Mouse (Mus musculus) layer of hippocampus, adult 11-12 months (tissue): ENCODE results near the gene Ciao2b.
"Not testable (repeated sequence)": the region's sequence is repeated elsewhere in the genome, so short reads cannot be mapped to it uniquely, and the experiment has no call there.

Source experiments
- DNase-seq: peaks from one replicate; pipeline ENCODE4 v3.0.0; 2022; ENCODE audit warnings: low spot score

The Ciao2b gene

DNA sequence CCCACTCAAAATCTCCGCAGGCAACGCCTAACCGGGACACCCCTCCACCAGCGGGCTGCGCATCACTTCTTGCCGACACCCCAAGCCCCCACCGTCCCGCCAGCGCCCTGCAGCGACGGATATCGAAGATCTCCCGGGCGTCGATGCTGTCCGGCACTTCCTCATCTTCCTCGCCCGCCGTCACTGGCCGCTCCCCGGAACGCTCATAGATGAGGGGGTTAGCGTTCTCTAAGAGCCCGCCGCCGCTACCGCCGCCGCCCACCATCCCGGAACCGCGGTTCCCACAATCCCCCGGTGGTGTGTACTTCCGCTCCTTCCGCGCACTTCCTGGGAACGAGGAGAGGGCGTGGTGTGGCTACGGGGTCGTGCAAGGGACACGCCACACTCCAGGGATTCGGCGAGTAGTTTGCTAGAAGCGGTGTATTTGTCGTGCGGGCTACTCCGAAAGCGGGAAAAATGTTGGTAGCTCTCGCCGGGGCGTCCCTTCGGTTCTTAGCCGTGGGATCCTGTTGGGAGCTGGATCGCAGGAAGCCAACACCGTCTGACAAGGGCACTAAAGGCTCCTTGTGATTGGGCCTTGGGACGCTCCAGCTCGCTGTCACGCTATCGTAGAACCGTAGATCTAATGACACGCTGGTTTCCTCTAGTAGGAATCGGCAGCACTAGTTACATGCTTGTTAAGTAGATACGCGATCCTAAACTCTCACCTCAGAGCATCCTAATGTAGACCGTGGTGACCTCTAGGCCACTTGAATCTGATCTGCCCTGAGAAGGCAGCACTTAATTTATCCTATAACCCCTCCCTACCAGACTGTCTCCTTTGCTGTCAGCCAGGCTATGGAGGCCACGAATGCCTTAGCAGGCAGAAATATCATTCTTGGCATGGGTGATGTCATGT, at the start of gene Ciao2b:
Gene Ciao2b (minus strand): TSS at position 540 of the 898 bp plus-strand sequence.
- DNase-seq: peak; percentile 87

DNA sequence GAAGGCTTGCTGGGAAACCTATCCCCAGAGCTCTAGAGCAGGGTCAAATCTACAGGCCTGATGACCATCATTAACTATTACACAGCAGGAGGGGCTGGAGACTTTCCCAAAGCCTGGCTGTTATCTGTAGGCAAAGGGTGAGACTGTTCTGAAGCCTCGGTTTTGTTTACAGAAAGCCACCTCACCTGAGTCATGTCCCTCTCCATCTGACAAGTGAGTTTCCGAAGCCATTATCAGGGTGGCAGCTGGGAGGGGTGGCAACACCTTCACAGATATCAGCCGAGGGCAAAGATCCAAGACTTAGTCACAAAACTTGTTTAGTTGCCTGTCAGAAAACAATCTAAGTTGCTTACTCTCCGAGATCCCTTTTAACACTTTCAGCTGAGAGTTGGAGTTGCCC, 46.7 kb upstream of the Ciao2b start:
- DNase-seq: no peak

DNA sequence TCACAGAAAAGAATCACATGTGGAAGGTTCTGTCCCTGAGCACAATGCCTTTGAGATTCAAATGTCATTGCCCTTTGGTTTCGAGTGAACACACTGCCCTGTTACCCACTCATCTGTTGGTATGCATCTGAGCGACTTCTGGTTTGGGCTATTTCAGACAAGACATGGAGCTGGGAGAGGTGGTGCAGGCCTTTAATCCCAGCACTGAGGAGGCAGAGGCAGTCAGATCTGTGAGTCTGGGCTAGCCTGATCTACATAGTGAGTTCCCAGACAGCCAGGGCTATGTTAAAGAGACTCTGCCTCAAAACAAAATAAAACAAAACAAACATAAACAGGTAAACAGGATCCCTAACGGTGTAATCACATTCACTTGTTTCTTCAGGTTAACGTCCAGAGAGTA, 13.8 kb upstream of the Ciao2b start:
- DNase-seq: no peak

DNA sequence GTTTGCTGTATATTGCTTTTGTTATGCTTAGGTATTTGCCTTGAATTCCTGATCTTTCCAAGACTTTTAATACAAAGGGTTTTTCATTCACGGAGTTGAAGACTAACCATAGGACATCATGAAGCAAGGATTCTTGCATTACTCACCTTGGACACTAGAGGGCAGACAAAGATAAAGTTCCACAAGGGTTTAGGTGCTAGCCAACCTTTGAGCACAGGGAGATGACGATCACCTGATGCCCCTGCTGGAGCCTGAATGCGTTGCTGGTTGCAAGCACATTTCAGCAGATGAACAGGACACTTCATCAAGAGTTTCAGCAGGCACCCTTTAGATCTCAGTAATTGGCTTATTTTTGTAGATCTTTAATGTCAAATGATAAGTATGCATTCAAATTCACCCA, 13.2 kb upstream of the Ciao2b start:
- peak; percentile 91 for DNase-seq

DNA sequence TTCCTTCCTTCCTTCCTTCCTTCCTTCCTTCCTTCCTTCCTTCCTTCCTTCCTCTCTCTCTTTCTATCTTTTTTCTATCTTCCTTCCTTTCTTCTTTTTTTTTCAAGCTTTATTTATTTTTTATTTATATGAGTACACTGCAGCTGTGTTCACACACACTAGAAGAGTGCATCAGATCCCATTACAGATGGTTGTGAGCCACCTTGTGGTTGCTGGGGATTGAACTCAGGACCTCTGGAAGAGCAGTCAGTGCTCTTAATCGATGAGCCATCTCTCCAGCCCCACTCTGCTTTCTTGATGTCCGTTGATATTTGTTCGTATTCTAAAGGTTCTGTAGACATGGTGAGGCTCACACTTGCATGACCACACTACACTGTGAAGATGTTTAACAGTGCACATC, 2.4 kb upstream of the Ciao2b start:
- not testable (repeated sequence) for DNase-seq

DNA sequence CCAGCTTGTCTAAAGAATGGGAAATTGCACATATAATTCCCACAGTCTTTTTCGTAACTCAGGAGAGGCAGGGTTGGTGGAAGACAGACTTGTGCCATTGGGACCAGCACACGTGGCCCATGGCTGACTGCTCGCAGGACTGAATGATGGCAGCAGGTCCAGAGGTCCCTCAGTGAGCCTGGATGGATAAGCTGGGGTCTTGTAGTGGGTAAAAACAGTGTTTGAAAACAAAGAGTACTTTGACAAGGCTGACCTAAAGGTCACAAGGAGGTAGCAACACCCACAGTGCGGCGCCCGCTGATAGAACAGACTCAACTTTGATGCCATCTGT, 524 bp upstream of the Ciao2b start:
- DNase-seq: no peak

DNA sequence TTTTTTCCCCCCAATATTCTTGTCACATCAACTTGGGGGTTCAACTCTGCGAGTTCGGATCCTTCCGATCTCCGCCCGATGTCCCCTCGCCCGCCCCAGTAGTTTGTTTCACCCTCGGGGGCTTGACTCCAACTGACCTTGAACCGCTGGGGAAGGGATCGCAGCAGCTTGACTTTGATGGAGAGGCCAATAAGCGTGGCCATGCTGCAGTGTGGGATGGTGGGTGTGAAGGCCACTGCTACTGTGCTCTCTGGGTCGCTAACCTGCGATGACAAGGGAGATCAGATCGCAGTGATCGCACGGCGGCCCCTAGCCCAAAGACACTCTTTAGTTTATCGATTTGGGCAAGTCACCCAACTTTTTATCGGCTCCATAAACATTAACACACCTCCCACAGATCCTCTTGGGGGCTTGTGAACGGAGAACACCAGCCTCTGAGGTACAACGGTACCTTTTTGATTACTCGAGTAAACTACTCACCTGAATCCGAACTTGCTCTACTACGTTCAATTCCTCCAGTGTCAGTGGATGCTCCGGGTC, 864 bp downstream of the Ciao2b start:
- DNase-seq: no peak

DNA sequence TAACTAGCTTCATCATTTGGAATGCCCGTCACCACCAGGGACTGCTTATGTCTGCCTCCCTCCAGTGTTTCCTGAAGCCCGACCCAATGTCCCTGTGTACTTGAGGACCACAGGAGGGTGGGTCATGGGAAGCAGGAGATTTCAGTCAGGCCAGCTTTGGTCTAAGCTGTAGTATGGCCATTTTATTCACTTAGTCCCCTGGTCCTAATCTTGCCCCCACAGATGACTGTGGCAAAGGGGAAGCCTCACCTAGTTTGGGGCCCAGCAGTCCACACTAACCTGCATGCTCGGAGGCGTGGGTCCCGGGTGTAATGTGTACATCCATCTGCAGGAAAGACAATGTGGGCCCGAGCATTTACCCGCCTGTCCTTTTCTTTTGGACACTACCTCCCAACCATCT, 1.5 kb downstream of the Ciao2b start:
- DNase-seq: no peak

DNA sequence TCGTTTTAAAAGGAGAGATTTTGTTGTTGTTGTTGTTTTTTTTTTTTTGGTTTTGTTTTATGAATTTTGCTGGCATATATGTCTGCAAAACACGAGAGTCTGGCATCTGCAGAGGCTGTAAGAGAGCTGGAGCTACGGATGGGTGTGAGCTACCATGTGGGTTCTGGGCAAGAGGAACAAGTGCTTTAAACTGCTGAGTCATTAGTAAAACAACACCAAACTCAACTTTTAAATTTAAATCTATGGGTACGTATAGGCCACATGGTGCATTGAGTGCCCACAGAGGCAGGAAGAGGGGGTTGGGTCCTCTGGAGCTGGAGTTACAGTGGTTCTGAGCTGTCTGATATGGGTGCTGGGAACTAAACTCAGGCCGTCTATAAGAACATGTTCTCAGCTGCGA, 3.8 kb downstream of the Ciao2b start:
- no peak for DNase-seq

DNA sequence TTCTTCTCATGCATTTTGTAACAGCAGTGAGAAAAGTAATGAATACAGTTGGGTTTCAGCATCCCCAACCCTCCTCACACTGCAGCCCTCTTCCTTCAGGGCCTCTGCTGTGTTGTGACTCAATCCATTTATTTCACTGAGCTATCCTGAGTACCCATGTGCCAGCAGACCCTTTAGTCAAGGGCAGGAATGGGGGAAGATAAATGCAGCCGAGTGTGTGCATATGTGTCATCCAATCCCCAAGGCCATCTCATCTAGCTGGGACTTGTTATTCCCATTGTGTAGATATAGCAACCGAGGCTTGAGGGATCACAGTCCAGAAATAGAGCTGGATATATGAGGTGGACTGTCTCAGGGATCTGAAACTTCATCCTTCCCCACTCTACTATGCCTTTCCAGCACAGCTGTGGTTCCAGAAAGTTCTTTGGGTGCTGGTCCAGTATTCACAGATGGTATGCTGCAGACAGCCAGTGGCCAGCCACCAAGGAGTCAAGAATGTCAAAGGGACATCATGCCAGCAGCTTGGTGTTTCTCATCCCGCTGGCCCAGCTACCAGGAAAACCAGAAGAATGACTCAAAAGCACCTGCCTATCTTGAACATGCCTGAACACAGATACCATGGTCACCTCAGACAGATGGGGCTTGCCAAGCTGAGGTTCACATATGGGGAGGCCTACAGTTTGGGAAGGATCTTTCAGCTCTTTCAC, 6.6 kb downstream of the Ciao2b start:
- DNase-seq: no peak

DNA sequence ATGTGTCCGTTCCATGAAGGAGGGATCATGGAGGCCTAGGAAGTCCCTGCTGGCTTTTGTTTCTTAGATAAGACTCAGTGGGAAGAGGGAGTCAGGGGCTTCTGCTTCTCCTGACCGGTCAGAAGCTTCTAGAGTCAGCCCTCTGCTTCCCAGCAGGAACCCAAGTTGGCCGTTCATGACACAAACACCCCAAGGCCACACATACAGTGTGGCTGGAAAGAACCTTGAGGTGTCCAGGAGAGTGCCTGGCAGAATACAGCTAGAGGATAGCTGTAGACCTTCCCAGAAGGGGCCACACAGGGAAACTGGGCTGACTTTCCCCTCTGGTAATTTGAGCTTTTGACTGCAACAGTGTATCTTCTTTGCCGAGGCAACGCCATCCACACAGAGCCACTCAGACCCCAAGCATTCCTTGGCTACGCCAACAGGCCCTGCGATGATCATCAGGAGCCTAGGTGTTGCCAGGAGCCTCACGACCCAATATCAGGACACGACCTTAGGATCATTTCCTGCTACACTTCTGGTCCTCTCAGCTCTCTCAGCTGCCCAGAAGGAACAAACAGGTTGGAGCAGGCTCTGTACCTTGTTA, 8.5 kb downstream of the Ciao2b start:
- no peak for DNase-seq

DNA sequence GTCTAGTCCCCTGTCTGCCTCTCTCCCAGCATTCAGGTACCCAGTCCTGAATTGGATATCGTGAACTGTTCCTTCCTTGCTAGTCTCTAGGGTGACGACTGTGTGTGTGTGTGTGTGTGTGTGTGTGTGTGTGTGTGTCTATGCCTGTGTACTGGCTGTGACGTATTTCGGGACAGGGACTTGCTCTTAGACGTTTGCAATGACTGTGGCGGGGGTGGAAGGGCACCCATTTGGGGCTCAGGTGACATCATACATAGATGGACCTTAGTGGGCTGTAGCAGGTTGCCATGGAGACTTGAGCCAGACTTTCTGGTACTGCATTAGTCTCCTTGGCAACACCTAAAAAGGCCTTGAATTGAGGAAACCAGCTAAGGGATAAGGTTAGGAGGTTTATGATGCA, 9.3 kb downstream of the Ciao2b start:
- DNase-seq: peak; percentile 33

DNA sequence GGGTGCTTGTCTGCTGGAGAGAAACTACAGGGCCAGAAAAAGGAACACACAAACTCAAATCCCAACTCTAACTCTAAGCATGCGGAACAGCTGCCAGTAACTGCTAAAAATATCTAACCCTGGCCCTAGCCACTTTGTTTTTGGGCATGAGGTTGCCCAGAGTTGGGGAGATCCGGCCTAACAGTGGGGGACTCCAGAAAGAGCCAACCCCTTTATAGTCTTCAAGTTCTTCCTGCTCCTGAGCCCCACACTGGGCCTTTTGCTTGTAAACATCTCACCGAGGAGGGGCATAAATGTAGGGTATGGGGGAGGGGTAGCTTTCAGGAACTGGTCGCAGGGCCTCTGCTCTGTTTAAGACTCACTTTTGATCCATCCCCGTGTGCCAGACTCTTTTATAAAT, 9.8 kb downstream of the Ciao2b start:
- no peak for DNase-seq

DNA sequence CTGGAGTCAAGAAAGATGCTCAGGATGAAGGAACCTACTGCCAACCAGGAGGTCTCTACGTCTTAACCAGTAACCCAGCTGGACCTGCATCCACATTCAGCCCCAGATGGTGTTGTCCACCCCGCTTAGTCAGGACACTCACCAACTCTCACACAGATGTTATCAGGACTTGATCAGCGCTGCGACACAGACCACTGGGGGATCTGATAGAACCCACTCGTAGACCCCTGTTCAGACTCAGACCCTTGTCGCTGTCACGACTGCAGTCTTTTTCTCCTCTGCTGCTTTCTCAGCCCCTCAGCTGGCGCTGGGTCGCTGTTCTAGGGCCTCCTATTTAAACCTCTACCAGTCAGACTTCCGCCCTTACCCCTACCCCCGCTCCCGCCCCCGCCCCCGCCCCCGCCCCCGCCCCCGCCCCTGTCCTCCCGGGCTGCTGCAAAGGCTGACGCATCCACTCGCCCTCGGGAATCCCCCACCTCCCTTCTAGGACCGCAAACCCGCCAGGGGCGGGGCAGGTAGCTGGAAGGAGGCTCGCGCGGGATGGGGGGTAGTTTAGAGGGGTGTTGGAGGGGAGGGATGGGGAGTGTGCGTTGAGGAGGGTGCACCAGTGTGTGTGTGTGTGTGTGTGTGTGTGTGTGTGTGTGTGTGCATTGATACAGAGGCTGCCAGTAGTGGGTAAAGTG, 10.6 kb downstream of the Ciao2b start, which contains the start of gene Rrad:
Gene Rrad (minus strand): TSS at position 347 of the 683 bp plus-strand sequence.
- no peak for DNase-seq

DNA sequence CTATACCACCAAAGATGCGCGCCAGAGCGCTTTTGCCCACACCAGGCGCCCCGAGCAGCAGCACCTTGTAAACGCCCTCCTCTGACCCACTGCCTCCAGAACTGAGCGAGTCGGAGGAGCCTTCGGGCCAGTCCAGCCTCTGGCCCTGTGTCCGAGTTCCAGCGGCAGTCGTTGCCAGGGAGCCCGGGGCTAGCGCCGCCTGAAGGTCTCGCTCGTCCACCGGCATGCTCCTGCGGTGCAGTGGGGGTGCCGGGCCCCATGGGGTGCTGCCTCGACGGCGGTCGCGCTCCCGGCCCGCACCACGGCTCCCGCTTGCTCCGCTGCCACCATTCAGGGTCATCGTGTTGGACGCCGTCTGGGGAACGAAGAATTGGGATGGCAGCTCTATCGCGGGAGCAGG, 11.2 kb downstream of the Ciao2b start:
- no peak for DNase-seq

DNA sequence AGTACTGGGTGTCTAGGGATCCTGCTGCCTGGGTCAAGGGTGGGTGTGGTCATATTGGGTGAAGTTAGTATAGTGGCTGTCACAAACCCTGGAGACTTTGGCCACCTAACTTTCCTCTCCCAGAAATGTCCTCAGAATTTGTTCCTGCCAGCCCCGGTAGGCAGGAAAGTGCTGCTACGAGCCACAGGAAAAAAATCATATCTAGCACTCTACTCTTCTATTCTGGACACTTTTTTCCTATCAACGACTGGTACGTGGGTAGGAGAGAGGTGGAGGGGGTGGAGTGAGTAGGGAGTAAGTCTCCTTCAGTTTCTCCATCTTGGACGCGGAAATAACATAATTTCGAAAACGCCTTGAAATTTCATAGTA, 11.7 kb downstream of the Ciao2b start:
- no peak for DNase-seq

DNA sequence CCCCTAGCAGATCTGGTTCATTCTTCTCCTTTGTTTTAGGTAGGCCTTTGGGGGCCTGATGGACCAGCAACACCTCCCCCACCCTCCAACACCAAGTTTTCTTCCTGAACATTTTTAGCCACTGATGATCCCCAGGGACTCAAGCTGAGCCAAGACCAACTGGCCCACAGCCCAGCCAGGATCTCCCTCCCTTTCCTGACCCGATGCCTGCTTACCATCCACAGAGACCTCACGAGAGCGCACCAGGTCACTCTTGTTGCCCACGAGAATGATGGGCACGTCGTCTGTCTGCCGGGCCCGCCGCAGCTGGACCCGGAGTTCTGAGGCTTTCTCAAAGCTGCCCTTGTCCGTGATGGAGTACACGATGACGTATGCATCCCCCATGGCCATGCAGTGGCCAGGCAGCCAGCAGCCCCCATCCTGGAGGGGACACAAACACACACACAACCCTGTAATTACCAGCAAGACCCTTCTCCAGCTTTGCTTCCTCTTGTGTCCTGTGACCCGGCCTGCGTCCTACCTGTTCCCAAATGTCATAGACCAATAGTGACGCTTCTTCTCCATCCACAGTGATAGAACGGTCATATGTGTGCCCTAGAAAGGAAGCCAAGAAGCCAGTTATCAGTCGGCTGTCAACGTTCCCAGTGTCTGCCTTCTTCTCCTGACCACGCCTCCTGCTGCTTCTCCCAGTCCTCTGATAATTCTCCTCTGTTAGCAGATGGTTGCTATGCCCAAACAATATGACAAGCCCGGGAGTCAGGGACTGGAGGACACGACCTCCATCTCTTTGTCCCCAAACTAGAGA, 12.3 kb downstream of the Ciao2b start:
- DNase-seq: no peak

DNA sequence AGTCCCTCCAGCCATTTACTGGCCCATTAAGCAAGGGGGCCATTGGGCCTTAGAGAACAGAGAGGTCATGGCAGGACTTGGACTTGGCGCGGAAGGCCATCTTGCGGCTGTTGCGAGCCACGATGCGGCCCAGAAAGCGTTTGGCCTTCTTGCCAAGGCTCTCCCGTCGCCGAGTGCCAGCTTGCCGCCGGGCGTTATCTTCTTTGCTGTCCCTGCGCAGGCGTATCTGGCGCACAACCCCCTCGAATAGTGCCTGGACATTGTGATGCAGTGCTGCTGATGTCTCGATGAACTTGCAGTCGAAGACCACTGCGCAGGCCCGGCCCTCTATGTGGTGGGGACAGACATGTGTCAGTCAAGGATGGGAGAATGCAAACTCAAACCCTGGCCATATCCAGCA, 13.4 kb downstream of the Ciao2b start:
- DNase-seq: no peak

DNA sequence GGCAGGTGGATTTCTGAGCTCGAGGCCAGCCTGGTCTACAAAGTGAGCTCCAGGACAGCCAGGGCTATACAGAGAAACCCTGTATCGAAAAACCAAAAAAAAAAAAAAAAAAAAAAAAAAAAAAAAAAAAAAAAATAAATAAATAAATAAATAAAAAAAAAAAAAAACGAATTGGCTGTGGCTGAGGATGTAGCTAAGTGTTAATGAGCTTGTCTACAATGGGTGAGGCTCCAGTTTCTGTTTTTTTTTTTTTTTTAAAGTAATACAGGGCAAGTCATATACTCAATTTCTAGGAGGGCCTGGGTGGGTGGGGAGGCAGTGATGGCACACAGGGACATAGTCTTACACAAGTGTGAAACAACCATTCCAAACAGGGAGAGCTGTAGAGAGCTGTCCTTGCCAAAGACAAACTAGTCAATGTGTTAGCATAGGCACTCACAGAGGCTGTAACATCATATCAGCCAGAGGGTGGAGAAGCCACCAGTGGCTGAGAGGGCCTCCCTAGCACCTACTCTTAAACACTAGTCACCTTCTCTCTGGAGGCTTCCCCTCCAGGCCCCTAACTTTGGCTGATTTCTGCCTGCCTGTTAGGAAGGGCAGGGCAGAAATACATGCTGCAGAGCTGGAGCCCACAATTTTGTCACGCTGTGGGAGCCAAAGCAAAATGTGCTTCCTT, 14.6 kb downstream of the Ciao2b start:
- DNase-seq: no peak

DNA sequence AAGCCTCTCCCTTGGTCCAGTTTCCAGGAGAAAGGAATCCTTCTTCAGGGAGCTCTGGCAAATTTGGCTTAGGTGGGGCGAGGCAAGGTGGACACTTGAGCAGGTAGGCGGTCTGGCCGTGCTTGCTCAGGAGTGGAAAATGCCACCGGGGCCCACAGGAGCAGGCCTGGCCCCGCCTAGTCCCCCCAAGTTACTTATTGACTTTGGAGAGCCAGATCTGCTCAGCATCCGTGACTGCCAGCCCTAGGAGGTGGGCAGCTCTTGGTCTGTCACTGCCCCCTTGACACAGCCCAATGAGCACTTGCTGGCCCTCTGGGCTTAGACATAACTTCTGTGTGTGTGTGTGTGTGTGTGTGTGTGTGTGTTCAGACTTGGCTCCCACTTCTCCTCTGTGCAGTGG, 17.6 kb downstream of the Ciao2b start, which contains the start of gene Cdh16:
Gene Cdh16 (minus strand): TSS at position 236 of the 400 bp plus-strand sequence.
- DNase-seq: no peak

DNA sequence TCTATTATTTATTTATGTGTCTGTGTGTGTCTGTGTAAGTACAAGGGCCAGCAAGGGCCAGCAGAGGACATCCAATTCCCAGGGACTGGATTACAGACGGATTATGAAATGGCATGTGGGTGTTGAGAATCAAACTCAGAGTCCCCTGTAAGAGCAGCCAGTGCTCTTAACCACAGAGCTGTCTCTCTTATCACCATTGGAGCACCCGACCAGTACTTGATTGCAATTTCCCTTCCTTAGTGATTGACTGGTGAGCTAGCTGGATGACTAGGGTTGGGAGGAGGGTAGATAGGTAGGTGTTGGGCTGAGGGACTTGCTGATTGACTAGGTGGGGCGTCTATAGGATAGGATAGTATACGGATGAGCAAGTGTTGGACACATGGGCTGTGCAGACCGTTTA, 21.0 kb downstream of the Ciao2b start:
- no peak for DNase-seq
